Mouse (Mus musculus) MEL (cell line): ENCODE measurements at regions not wholly inside any gene's neighbourhood (a gene's known extent, or its start where the extent isn't known, plus 50 kb on each side); places are given as distances from the start of the nearest gene placed in this dataset.

ENCODE experiments used
- DNase-seq: peaks from one replicate; pipeline ENCODE4 v3.0.0; 2011; ENCODE audit warnings: low read depth, low spot score
- H3K27ac ChIP-seq: 2 replicates; pipeline ENCODE4 v1.5.1; 2012; ENCODE audit warnings: low read depth, mild to moderate bottlenecking, control low read depth, low read length, moderate library complexity; ENCODE audit not compliant: control insufficient read depth
- H3K27me3 ChIP-seq, 2 experiments: fragments of 150-350 bp in 1 of 2; sonication (generic) in 1 of 2; 2 replicates each; pipeline ENCODE4 v1.6.1; 2012; ENCODE audit warnings: low read length in 2 of 2, mild to moderate bottlenecking in 2 of 2, improper control_type of control experiment in 1 of 2, moderate library complexity in 1 of 2; ENCODE audit not compliant: insufficient read depth in 2 of 2, control insufficient read depth in 1 of 2
- H3K36me3 ChIP-seq, 2 experiments: 2 replicates each; pipeline ENCODE4 v1.6.1; 2012 to 2014; ENCODE audit warnings: low read length in 2 of 2, improper control_type of control experiment in 1 of 2, inconsistent platforms in 1 of 2, mild to moderate bottlenecking in 1 of 2; ENCODE audit not compliant: insufficient read depth in 2 of 2, control insufficient read depth in 1 of 2
- H3K4me1 ChIP-seq, 2 experiments: fragments of 150-350 bp in 1 of 2; sonication (generic) in 1 of 2; 2 replicates each; pipeline ENCODE4 v1.6.1; 2012; ENCODE audit warnings: low read length in 2 of 2, improper control_type of control experiment in 1 of 2, mild to moderate bottlenecking in 1 of 2; ENCODE audit not compliant: insufficient read depth in 2 of 2, control insufficient read depth in 1 of 2
- H3K4me3 ChIP-seq, 2 experiments: fragments of 150-350 bp in 1 of 2; sonication (generic) in 1 of 2; 2 replicates each; pipeline ENCODE4 v1.5.1; 2012; ENCODE audit warnings: low read depth in 2 of 2, low read length in 2 of 2, mild to moderate bottlenecking in 2 of 2, moderate library complexity in 2 of 2, control low read depth in 1 of 2, improper control_type of control experiment in 1 of 2; ENCODE audit not compliant: control insufficient read depth in 1 of 2, insufficient read depth in 1 of 2
- H3K79me2 ChIP-seq: 2 replicates; pipeline ENCODE4 v1.6.1; 2012; ENCODE audit warnings: mild to moderate bottlenecking, low read length, moderate library complexity; ENCODE audit not compliant: control insufficient read depth, poor library complexity, insufficient read depth
- H3K9ac ChIP-seq: 2 replicates; pipeline ENCODE4 v1.6.1; 2012; ENCODE audit warnings: low read depth, mild to moderate bottlenecking, control low read depth, low read length, moderate library complexity; ENCODE audit not compliant: control insufficient read depth, poor library complexity, severe bottlenecking
- H3K9me3 ChIP-seq: fragments of 150-350 bp; sonication (generic); replicated peaks from 2 replicates; pipeline ENCODE4 v1.6.1; 2012; ENCODE audit warnings: mild to moderate bottlenecking, low read length, improper control_type of control experiment, moderate library complexity; ENCODE audit not compliant: insufficient read depth
- CTCF ChIP-seq, 3 experiments: IDR thresholded peaks in 2 of 3; conservative IDR thresholded peaks in 1 of 3; 2 replicates each; pipeline ENCODE4 v1.5.1; 2011 to 2012; ENCODE audit warnings: low read length in 3 of 3, low read depth in 2 of 3, mild to moderate bottlenecking in 2 of 3, improper control_type of control experiment in 1 of 3, inconsistent platforms in 1 of 3, mixed read lengths in 1 of 3, moderate library complexity in 1 of 3; ENCODE audit not compliant: control insufficient read depth in 1 of 3, insufficient read depth in 1 of 3, poor library complexity in 1 of 3, severe bottlenecking in 1 of 3
- EP300 ChIP-seq, 2 experiments: IDR thresholded peaks; 2 replicates each; pipeline ENCODE4 v1.6.1; 2011; ENCODE audit warnings: improper control_type of control experiment in 2 of 2, low read length in 2 of 2, low read depth in 1 of 2, mild to moderate bottlenecking in 1 of 2
- NRF1 ChIP-seq: IDR thresholded peaks from 2 replicates; pipeline ENCODE4 v1.6.1; 2014; ENCODE audit warnings: low read depth, mild to moderate bottlenecking, inconsistent platforms, low read length, improper control_type of control experiment, moderate library complexity; ENCODE audit not compliant: poor library complexity, insufficient read depth, severe bottlenecking
- POLR2A ChIP-seq, 2 experiments: IDR thresholded peaks; 2 replicates each; pipeline ENCODE4 v1.6.1; 2011 to 2012; ENCODE audit warnings: low read length in 2 of 2, mild to moderate bottlenecking in 2 of 2, control low read depth in 1 of 2, improper control_type of control experiment in 1 of 2, low read depth in 1 of 2, moderate library complexity in 1 of 2; ENCODE audit not compliant: control insufficient read depth in 1 of 2, insufficient read depth in 1 of 2, poor library complexity in 1 of 2
- POLR2AphosphoS5 ChIP-seq: IDR thresholded peaks from 2 replicates; pipeline ENCODE4 v1.6.1; 2012; ENCODE audit warnings: low read depth, borderline replicate concordance, mild to moderate bottlenecking, inconsistent platforms, low read length, moderate library complexity, mixed read lengths
- RAD21 ChIP-seq: IDR thresholded peaks from 2 replicates; pipeline ENCODE4 v1.6.1; 2011; ENCODE audit warnings: mild to moderate bottlenecking, low read depth, low read length, improper control_type of control experiment
- SMC3 ChIP-seq: IDR thresholded peaks from 2 replicates; pipeline ENCODE4 v1.6.1; 2011; ENCODE audit warnings: low read depth, low read length, improper control_type of control experiment
- TAL1 ChIP-seq: IDR thresholded peaks from 2 replicates; pipeline ENCODE4 v1.6.1; 2012; ENCODE audit warnings: mild to moderate bottlenecking, inconsistent platforms, low read length, moderate library complexity, mixed read lengths
- TBP ChIP-seq: IDR thresholded peaks from 2 replicates; pipeline ENCODE4 v1.8.0; 2011; ENCODE audit warnings: low read depth, low read length, improper control_type of control experiment
- UBTF ChIP-seq: IDR thresholded peaks from 2 replicates; pipeline ENCODE4 v1.6.1; 2012; ENCODE audit warnings: low read depth, mild to moderate bottlenecking, inconsistent platforms, low read length, improper control_type of control experiment, moderate library complexity, borderline replicate concordance; ENCODE audit not compliant: insufficient read depth
- USF1 ChIP-seq: IDR thresholded peaks from 2 replicates; pipeline ENCODE4 v1.6.1; 2014; ENCODE audit warnings: low read depth, mild to moderate bottlenecking, inconsistent platforms, low read length, improper control_type of control experiment, moderate library complexity
- USF2 ChIP-seq, 2 experiments: IDR thresholded peaks; 2 replicates each; pipeline ENCODE4 v1.6.1; 2011 to 2012; ENCODE audit warnings: improper control_type of control experiment in 2 of 2, low read length in 2 of 2, borderline replicate concordance in 1 of 2, inconsistent platforms in 1 of 2, low read depth in 1 of 2, mild to moderate bottlenecking in 1 of 2; ENCODE audit not compliant: insufficient read depth in 1 of 2
- ZC3H11A ChIP-seq: IDR thresholded peaks from 2 replicates; pipeline ENCODE4 v1.6.1; 2012; ENCODE audit warnings: low read depth, mild to moderate bottlenecking, inconsistent platforms, low read length, improper control_type of control experiment
- ZNF384 ChIP-seq: IDR thresholded peaks from 2 replicates; pipeline ENCODE4 v1.6.1; 2012; ENCODE audit warnings: low read depth, mild to moderate bottlenecking, inconsistent platforms, low read length, improper control_type of control experiment

GRCm38 (mm10) chr12:49105931-49106330 is 276.5 kb upstream of the Foxg1 start:
- Histone ChIP-seq H3K9ac (no peak overlapping the region), H3K79me2 (no peaks in the 10 kb centered on the region), H3K27me3 (no peaks in the 10 kb centered on the region), H3K27ac (no peak overlapping the region), H3K9me3 (no peaks in the 10 kb centered on the region), H3K36me3 (no peaks in the 10 kb centered on the region), H3K4me1 (peaks cover 0 to 2% of the 10 kb centered on the region in 2 experiments; a peak in 1 of 4 replicates), H3K4me3 (no peak overlapping the region)
- TF ChIP-seq UBTF (no peak), EP300 (IDR thresholded peaks at IDR 0.05; ENCODE audit: low read depth in 1 of 2, low read length in 2 of 2) (no peak), POLR2AphosphoS5 (no peak), TBP (no peak)
- no peak for DNase-seq

DNA sequence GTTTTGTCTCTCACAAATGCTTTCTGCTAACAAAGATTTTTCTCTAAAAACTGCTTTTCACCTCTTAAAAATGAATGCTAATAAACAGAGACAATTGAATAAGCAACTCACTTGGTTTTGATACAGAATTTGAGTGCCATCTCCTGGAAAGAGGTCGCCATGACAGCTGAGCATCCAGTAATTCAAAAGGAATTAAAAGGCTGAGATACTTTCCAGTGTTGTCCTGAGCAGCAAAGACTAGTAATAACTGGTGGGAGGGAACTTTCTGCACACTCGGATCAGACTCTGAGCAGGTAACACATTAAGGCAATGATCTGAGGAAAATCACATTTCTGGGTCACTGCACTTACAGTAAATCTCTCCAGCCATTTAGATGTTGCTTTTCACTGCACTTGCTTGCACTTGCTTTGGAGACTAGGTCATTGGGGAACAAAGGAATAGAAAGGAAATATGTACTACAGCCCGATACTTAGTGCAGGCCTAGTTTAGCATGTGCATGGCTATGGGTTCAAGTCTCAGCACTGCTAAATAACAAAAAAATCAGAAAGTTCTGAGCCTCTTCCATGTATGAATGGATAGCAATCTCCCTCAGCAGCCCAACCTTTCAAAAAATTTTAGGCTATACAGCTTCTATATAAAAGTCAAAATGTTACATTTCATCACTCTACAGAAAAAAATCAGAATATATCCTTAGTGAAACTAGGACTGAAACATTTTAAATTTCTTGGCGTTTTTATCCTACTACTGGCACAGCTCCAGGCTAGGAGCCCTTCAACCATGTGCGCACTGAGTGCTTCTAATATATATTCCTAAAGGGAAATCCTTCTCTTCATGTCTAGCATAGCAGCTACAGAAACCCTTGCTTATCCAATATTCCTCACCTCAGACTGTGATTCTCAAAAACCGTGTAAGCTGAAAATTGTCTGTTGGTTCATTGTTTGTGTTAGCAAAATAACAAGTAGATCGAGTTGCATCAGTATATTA is 275.8 kb upstream of the Foxg1 start:
- H3K27ac ChIP-seq = no peak overlapping the region
- no peaks in the 10 kb centered on the region for H3K36me3 ChIP-seq
- H3K27me3 ChIP-seq = no peaks in the 10 kb centered on the region
- H3K9ac ChIP-seq = no peak overlapping the region
- peaks cover 0 to 2% of the 10 kb centered on the region in 2 experiments; a peak in 1 of 4 replicates for H3K4me1 ChIP-seq
- no peaks in the 10 kb centered on the region for H3K9me3 ChIP-seq
- H3K4me3 ChIP-seq = no peak overlapping the region
- peak; percentile 89 for TF ChIP-seq ZC3H11A
- TF ChIP-seq NRF1 = no peak
- TF ChIP-seq RAD21 = peak; percentile 91
- no peak for TF ChIP-seq USF2 (IDR thresholded peaks at IDR 0.05; ENCODE audit: borderline replicate concordance in 1 of 2, insufficient read depth in 1 of 2, low read depth in 1 of 2, low read length in 2 of 2)
- TF ChIP-seq TAL1 = no peak
- TF ChIP-seq CTCF (IDR thresholded peaks at IDR 0.05 in 2 of 3, conservative IDR thresholded peaks at IDR 0.05 in 1 of 3; ENCODE audit: control insufficient read depth in 1 of 3, insufficient read depth in 1 of 3, low read depth in 2 of 3, low read length in 3 of 3, poor library complexity in 1 of 3, severe bottlenecking in 1 of 3) = peak; percentile 33 to 75 (median 47); a peak in 5 of 6 replicates
- TF ChIP-seq SMC3 = peak; percentile 85
- TF ChIP-seq ZNF384 = no peak
- TF ChIP-seq USF1 = no peak
- no peak for TF ChIP-seq POLR2A (IDR thresholded peaks at IDR 0.05; ENCODE audit: control insufficient read depth in 1 of 2, insufficient read depth in 1 of 2, low read depth in 1 of 2, low read length in 2 of 2, poor library complexity in 1 of 2)
- peak; percentile 59 for DNase-seq
- no peaks in the 10 kb centered on the region for H3K79me2 ChIP-seq
